Mouse (Mus musculus) heart, postnatal 4 days (tissue): ENCODE results near the gene Gm21953. TPM values are rescaled to one million over a fixed set of nuclear protein-coding genes. Genes with fewer than 3 reads are reported as not detected.
"Not testable (repeated sequence)": the region's sequence is repeated elsewhere in the genome, so short reads cannot be mapped to it uniquely, and the experiment has no call there.

Experiments used
- DNase-seq: peaks from one replicate; pipeline ENCODE4 v3.0.0; 2021
- total RNA-seq, 2 experiments: library from RNA; stranded (reverse); gene quantifications; 2 replicates each; pipeline ENCODE4 v1.2.3; 2021

Gm21953 gene
- not detected for total RNA-seq

GRCm38 (mm10) chr4:42293967-42294366 is at the start of gene Gm21953:
TSS of gene Gm21953 (plus strand) at chr4:42294267.
- not testable (repeated sequence) for DNase-seq

GRCm38 (mm10) chr4:42255467-42255866 is 38.6 kb upstream of the Gm21953 start, which contains the start of gene Ccl21b:
TSS of gene Ccl21b (plus strand) at chr4:42255767.
- DNase-seq = not testable (repeated sequence)

GRCm38 (mm10) chr4:42318034-42318433 is 24.0 kb downstream of the Gm21953 start, which contains the start of gene Fam205a3:
TSS of gene Fam205a3 (plus strand) at chr4:42318334.
- not testable (repeated sequence) for DNase-seq

Other genes with a start within 250 kb of the Gm21953 start
- not detected for gene Gm3893, start 203.1 kb upstream of the Gm21953 start, total RNA-seq
- gene Gm13304, start 179.4 kb upstream of the Gm21953 start, total RNA-seq = 1 to 10 TPM; 6.4 to 9.6 TPM
- gene Gm13306, start 140.8 kb upstream of the Gm21953 start, total RNA-seq = not detected
- not detected for gene Gm13305, start 125.7 kb upstream of the Gm21953 start, total RNA-seq
- under 1 TPM in 1 of 2 experiments, not detected in 1; 0.17 TPM for gene Gm10600, start 53.6 kb upstream of the Gm21953 start, total RNA-seq
- gene Ccl21b, start 38.5 kb upstream of the Gm21953 start, total RNA-seq = not detected
- not detected for gene Fam205a3, start 24.1 kb downstream of the Gm21953 start, total RNA-seq
- not detected for gene Gm21586, start 145.1 kb downstream of the Gm21953 start, total RNA-seq
- gene Gm2163, start 172.5 kb downstream of the Gm21953 start, total RNA-seq = under 1 TPM in 1 of 2 experiments, not detected in 1; 0.12 TPM
- gene Fam205a2, start 233.9 kb downstream of the Gm21953 start, total RNA-seq = not detected